Mouse (Mus musculus) heart, postnatal 0 days (tissue): Measurements from ENCODE around the gene Zkscan7. TPM values are rescaled to one million over a fixed set of nuclear protein-coding genes. Genes with fewer than 3 reads are reported as not detected.

Experiments
- ATAC-seq: fragments of 200-750 bp; cut with Nextera tagmentation; 2 replicates; pipeline ENCODE4 v1.8.0; 2017; ENCODE audit warnings: low read depth, moderate number of reproducible peaks, moderate library complexity; ENCODE audit not compliant: insufficient read depth
- DNase-seq: peaks from one replicate; pipeline ENCODE4 v3.0.0-alpha.2; 2016; ENCODE audit warnings: low spot score
- H3K27ac ChIP-seq: fragments of 300-500 bp; sonication (generic); 2 replicates; pipeline ENCODE4 v1.5.1; 2014; ENCODE audit warnings: low read depth, mild to moderate bottlenecking
- H3K27me3 ChIP-seq: fragments of 300-500 bp; sonication (generic); 2 replicates; pipeline ENCODE4 v1.6.1; 2014; ENCODE audit warnings: low read length, mixed read lengths; ENCODE audit not compliant: control insufficient read depth, insufficient read depth
- H3K36me3 ChIP-seq: fragments of 300-500 bp; sonication (generic); replicated peaks from 2 replicates; pipeline ENCODE4 v1.6.1; 2014; ENCODE audit warnings: low read length, mixed read lengths; ENCODE audit not compliant: control insufficient read depth, insufficient read depth
- H3K4me1 ChIP-seq: fragments of 300-500 bp; sonication (generic); 2 replicates; pipeline ENCODE4 v1.6.1; 2014; ENCODE audit warnings: antibody characterized with exemption; ENCODE audit not compliant: control insufficient read depth, insufficient read depth
- H3K4me2 ChIP-seq: fragments of 300-500 bp; sonication (generic); 2 replicates; pipeline ENCODE4 v1.6.1; 2014; ENCODE audit warnings: low read depth, mild to moderate bottlenecking, low read length, moderate library complexity
- H3K4me3 ChIP-seq: fragments of 300-500 bp; sonication (generic); 2 replicates; pipeline ENCODE4 v1.5.1; 2014; ENCODE audit warnings: low read depth, low read length
- H3K9ac ChIP-seq: fragments of 300-500 bp; sonication (generic); replicated peaks from 2 replicates; pipeline ENCODE4 v1.6.1; 2014; ENCODE audit warnings: low read depth, low read length, mixed read lengths
- H3K9me3 ChIP-seq: fragments of 300-500 bp; sonication (generic); replicated peaks from 2 replicates; pipeline ENCODE4 v1.6.1; 2016; ENCODE audit warnings: low read length; ENCODE audit not compliant: control insufficient read depth
- CTCF ChIP-seq: IDR thresholded peaks from 2 replicates; pipeline ENCODE4 v1.5.1; 2016; ENCODE audit warnings: antibody characterized with exemption, control low read depth, low read depth
- EP300 ChIP-seq: IDR thresholded peaks from 2 replicates; pipeline ENCODE4 v1.6.1; 2016; ENCODE audit warnings: antibody characterized with exemption, low read depth
- WGBS: fragments of 180-500 bp; shearing (Covaris S2); extraction: QIAGEN DNeasy Blood & Tissue Kit; methylation state at CpG from one replicate; pipeline ENCODE4 v1.1.7; 2014; 5-methylcytosine and 5-hydroxymethylcytosine counted together
- polyA plus RNA-seq: library from polyadenylated mRNA; unstranded; fragments of >200 nt; fragmentation: Nextera tagmentation; extraction: Ambion mirVana; gene quantifications from 2 replicates; pipeline ENCODE4 v1.2.1, GENCODE M21; 2015
- total RNA-seq: library from RNA; depleted of rRNA; stranded (reverse); fragments of >200 nt; gene quantifications from 2 replicates; pipeline ENCODE4 v1.2.3, GENCODE M21; 2014; ENCODE audit warnings: low replicate concordance; rRNA removed

Gene Zkscan7
- total and polyA plus RNA-seq, 2 experiments from 2014 or later: 1.4 to 5.4 TPM

DNA sequence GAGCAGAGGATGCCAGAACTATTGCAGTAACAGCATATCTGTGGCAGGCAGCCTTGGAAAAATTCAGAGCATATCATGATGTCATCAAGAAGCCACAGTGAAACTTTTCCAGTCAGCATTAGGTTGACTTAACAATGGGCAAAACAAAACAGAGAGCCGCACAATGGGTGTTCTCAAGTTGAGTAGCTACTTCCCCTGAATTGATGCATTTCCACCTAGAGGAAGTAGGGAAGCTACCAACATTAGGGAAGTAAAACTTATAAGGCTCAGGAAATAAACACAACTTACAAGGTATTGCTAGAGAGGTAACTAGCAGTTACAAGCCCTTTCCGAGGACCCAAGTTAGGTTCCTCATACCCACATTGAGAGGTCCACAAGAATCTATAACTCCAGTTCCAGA lies 15.6 kb downstream of the Zkscan7 start:
- 81% methylated on average over 2 of the region's 2 CpGs for WGBS
- no peak overlapping the region for H3K27ac ChIP-seq
- H3K9ac ChIP-seq: no peak overlapping the region
- no peak for TF ChIP-seq CTCF
- TF ChIP-seq EP300: no peak
- H3K4me3 ChIP-seq: no peak overlapping the region
- H3K27me3 ChIP-seq: no peaks in the 10 kb centered on the region
- no peaks in the 10 kb centered on the region for H3K4me1 ChIP-seq
- H3K36me3 ChIP-seq: 0 out of 2 replicates have a peak, but pooled peaks cover under 1% of the 10 kb centered on the region
- no peak for DNase-seq
- H3K4me2 ChIP-seq: no peak overlapping the region
- ATAC-seq: no peak
- H3K9me3 ChIP-seq: peaks cover 1% of the 10 kb centered on the region

DNA sequence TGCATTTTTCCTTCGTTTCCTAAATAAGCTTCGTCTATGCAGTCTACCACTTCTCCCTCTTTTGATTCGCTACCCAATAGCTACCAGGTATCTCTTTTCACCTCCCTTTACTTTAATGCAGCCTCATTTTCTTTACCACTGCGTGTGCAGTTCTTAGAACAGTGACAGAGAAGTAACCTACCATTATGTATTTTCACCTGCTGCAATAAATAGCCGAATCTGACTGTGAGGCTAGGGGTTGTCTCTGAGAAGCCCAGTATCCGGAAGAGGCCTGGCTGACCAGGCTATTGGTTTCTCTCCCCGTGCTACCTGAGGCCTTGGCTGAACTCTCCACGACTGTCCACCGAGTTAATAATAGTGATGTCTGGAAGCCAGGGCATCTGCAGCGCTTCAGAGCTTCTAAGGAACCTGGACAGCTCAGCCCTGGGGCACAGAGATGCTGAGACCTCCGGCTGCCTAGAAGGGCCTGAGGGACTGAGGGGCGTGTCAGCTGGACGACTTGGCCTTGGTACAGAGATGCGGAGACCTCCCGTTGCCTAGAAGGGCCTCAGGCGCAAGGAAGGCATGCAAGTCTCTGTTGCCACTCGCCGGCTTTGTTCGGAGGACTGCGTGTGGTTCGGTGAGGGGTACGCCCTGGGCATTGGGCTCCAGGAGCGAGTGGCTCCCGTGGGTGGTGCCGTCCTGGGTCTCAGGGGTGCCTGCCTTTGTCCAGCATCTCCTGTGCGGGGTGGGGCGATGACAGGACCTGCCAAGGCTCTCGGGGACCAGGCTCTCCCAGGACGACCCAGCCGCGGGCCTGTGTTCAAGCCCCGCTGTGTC lies 17.4 kb downstream of the Zkscan7 start:
- peak; percentile 80 for DNase-seq
- H3K27me3 ChIP-seq: no peaks in the 10 kb centered on the region

GRCm38 (mm10) chr9:122922436-122922835 lies 37.0 kb downstream of the Zkscan7 start:
- no peaks in the 10 kb centered on the region for H3K9me3 ChIP-seq
- H3K36me3 ChIP-seq: peaks cover 27% of the 10 kb centered on the region
- no peak for ATAC-seq
- H3K27ac ChIP-seq: no peak overlapping the region
- H3K9ac ChIP-seq: peak overlapping the region; percentile 86; the same call in 1 of the 2 replicates
- WGBS: 28% methylated on average over 3 of the region's 3 CpGs
- peaks cover 11% of the 10 kb centered on the region; the same call in 1 of the 2 replicates for H3K4me1 ChIP-seq
- H3K4me3 ChIP-seq: peak overlapping the region; percentile 76
- peak overlapping the region; percentile 85 for H3K4me2 ChIP-seq
- DNase-seq: no peak
- peaks cover 6% of the 10 kb centered on the region; the same call in 1 of the 2 replicates for H3K27me3 ChIP-seq
- TF ChIP-seq CTCF: no peak
- TF ChIP-seq EP300: no peak

More for the DNA sequence above, 17.4 kb downstream of the Zkscan7 start:
- Histone ChIP-seq H3K4me1 (no peaks in the 10 kb centered on the region), H3K27ac (no peak overlapping the region), H3K36me3 (0 out of 2 replicates have a peak, but pooled peaks cover 3% of the 10 kb centered on the region), H3K9me3 (no peaks in the 10 kb centered on the region), H3K4me3 (peak overlapping the region; percentile 54), H3K9ac (peak overlapping the region; percentile 54), H3K4me2 (peak overlapping the region; percentile 65)
- peak; percentile 94 for ATAC-seq
- 14% methylated on average over 32 of the region's 32 CpGs for WGBS
- TF ChIP-seq EP300 (no peak), CTCF (no peak)

DNA sequence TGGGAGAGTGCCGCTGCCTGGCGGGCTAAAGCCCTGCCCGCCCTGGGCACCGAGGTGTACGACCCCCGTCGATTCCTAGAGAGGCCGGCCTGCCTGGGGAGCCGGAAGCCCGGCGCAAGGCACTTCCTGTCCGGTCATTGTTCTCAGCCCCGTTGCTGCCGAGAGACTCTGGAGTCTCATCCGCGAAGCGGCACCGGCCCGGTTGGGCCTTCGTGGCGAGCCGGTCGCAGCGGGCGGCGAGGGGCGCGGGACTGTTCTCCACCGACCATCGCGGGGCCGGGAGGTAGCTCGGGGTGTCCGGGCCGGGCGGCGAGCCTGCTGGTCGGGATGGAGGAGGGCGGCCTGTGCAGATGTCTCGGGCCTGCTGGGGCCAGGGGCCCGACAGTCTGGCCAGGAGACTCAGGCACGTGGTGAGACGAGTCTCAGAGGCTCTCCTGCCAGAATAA lies 37.5 kb downstream of the Zkscan7 start, which contains the start of gene Zfp105:
Zfp105 (plus strand) TSS at position 137 of the 446 bp plus-strand sequence.
- peak; percentile 94 for ATAC-seq
- peaks cover 32% of the 10 kb centered on the region for H3K36me3 ChIP-seq
- TF ChIP-seq CTCF (peak; percentile 5; the same call in 1 of the 2 replicates), EP300 (no peak)
- peak within 1 kb of the TSS; percentile 85 for H3K4me2 ChIP-seq
- H3K27ac ChIP-seq: peak within 1 kb of the TSS; percentile 65; the same call in 1 of the 2 replicates
- WGBS: under 1% methylated on average over 43 of the region's 43 CpGs
- DNase-seq: peak; percentile 79
- H3K9me3 ChIP-seq: no peaks in the 10 kb centered on the region
- H3K9ac ChIP-seq: peak within 1 kb of the TSS; percentile 86
- H3K27me3 ChIP-seq: peaks cover 6% of the 10 kb centered on the region; the same call in 1 of the 2 replicates
- peak within 1 kb of the TSS; percentile 76 for H3K4me3 ChIP-seq
- peaks cover 11% of the 10 kb centered on the region; the same call in 1 of the 2 replicates for H3K4me1 ChIP-seq

DNA sequence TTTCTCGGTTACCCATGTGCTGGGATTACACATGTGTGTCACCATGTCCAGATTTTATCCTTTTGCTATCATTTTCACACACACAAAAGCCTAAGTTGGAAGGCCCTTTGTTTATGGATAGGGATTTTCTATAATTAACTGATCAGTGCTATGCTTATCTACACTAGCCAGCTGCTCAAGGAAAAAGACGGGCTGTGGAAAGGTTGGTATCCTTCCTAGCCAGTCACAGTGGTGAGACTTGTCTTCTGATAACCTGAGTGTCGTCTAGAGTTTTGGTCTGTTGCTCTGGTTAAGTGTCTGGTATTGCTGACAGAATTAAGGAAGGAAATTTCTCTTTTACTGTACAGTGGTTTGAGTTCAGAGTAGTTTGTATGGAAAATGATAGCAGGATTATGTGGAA lies 43.4 kb downstream of the Zkscan7 start:
- H3K9ac ChIP-seq: no peak overlapping the region
- no peak overlapping the region for H3K4me2 ChIP-seq
- DNase-seq (no peak), ATAC-seq (no peak)
- peaks cover 11% of the 10 kb centered on the region; the same call in 1 of the 2 replicates for H3K9me3 ChIP-seq
- H3K27me3 ChIP-seq: no peaks in the 10 kb centered on the region
- WGBS: 73% methylated on average over 3 of the region's 3 CpGs
- no peak for TF ChIP-seq EP300
- no peak for TF ChIP-seq CTCF
- peaks cover 71% of the 10 kb centered on the region for H3K36me3 ChIP-seq
- H3K4me3 ChIP-seq: no peak overlapping the region
- H3K4me1 ChIP-seq: no peaks in the 10 kb centered on the region; the same call in 1 of the 2 replicates
- no peak overlapping the region for H3K27ac ChIP-seq

Other genes starting within 250 kb of the Zkscan7 start
- gene Topaz1, start 138.3 kb upstream of the Zkscan7 start, total RNA-seq: not detected in 2 replicates
- gene Topaz1, start 138.3 kb upstream of the Zkscan7 start, polyA plus RNA-seq: not detected in 2 replicates
- 4.0 and 6.5 TPM in 2 replicates for gene Tcaim, start 80.1 kb upstream of the Zkscan7 start, total RNA-seq
- 9.8 and 10.0 TPM in 2 replicates for gene Tcaim, start 80.1 kb upstream of the Zkscan7 start, polyA plus RNA-seq
- not detected in 2 replicates for gene Gm35549, start 41.6 kb upstream of the Zkscan7 start, total RNA-seq
- 0.20 TPM in 1 of 2 replicates, not detected in the other for gene Gm35549, start 41.6 kb upstream of the Zkscan7 start, polyA plus RNA-seq
- gene Zfp445, start 19.7 kb upstream of the Zkscan7 start, total RNA-seq: 51.3 and 72.3 TPM in 2 replicates
- gene Zfp445, start 19.7 kb upstream of the Zkscan7 start, polyA plus RNA-seq: 19.0 and 24.6 TPM in 2 replicates
- gene Zfp105, start 37.4 kb downstream of the Zkscan7 start, total RNA-seq: 2.2 and 6.9 TPM in 2 replicates
- gene Zfp105, start 37.4 kb downstream of the Zkscan7 start, polyA plus RNA-seq: 7.2 and 7.8 TPM in 2 replicates
- 0.84 and 13.5 TPM in 2 replicates for gene 1110059G10Rik, start 65.3 kb downstream of the Zkscan7 start, total RNA-seq
- 27.1 and 31.1 TPM in 2 replicates for gene 1110059G10Rik, start 65.3 kb downstream of the Zkscan7 start, polyA plus RNA-seq
- gene Kif15, start 65.4 kb downstream of the Zkscan7 start, total RNA-seq: 18.3 and 38.2 TPM in 2 replicates
- gene Kif15, start 65.4 kb downstream of the Zkscan7 start, polyA plus RNA-seq: 5.3 and 6.1 TPM in 2 replicates
- 13.8 and 22.1 TPM in 2 replicates for gene Tmem42, start 135.6 kb downstream of the Zkscan7 start, total RNA-seq
- gene Tmem42, start 135.6 kb downstream of the Zkscan7 start, polyA plus RNA-seq: 27.5 and 28.1 TPM in 2 replicates
- not detected in 2 replicates for gene Tgm4, start 149.0 kb downstream of the Zkscan7 start, total RNA-seq
- gene Tgm4, start 149.0 kb downstream of the Zkscan7 start, polyA plus RNA-seq: 0.19 and 0.20 TPM in 2 replicates
- 51.7 and 73.5 TPM in 2 replicates for gene Zdhhc3, start 227.5 kb downstream of the Zkscan7 start, total RNA-seq
- gene Zdhhc3, start 227.5 kb downstream of the Zkscan7 start, polyA plus RNA-seq: 33.4 and 35.7 TPM in 2 replicates
- 20.2 and 29.5 TPM in 2 replicates for gene Exosc7, start 227.5 kb downstream of the Zkscan7 start, total RNA-seq
- 45.6 and 49.7 TPM in 2 replicates for gene Exosc7, start 227.5 kb downstream of the Zkscan7 start, polyA plus RNA-seq